Mouse (Mus musculus): ENCODE measurements around the gene Apex1. TPM values are rescaled to one million over a fixed set of nuclear protein-coding genes. Genes with fewer than 3 reads are reported as not detected.
A peak's percentile ranks its signal among the peaks of the same experiment; 100 is the strongest.
"Not testable (repeated sequence)": the region's sequence is repeated elsewhere in the genome, so short reads cannot be mapped to it uniquely, and the experiment has no call there.

Apex1 gene
- total RNA-seq, 2 experiments from 2014 or later, result 61.0 to 89.4 TPM

GRCm38 (mm10) chr14:50925111-50925920, 548 bp downstream of the Apex1 start:
- DNase-seq, result no peak

- no peak for DNase-seq
These were observed 2.6 kb downstream of the Apex1 start for GRCm38 (mm10) chr14:50927366-50927765.

GRCm38 (mm10) chr14:50929951-50930350, 5.2 kb downstream of the Apex1 start:
- DNase-seq, result no peak

- peak in 1 of 2 experiments; percentile 71 for DNase-seq
These were observed 5.6 kb downstream of the Apex1 start for GRCm38 (mm10) chr14:50930377-50930753.

- peak; percentile 100 for DNase-seq
These were observed 6.2 kb downstream of the Apex1 start, which contains the start of the genes Pip4p1 and Pnp for GRCm38 (mm10) chr14:50930754-50931492. Pip4p1 (minus strand) TSS chr14:50930856. Pnp (plus strand) TSS chr14:50931082.

- no peak for DNase-seq
These were observed 6.8 kb downstream of the Apex1 start for GRCm38 (mm10) chr14:50931493-50932020.

- no peak for DNase-seq
These were observed 11.9 kb downstream of the Apex1 start for GRCm38 (mm10) chr14:50936649-50937048.

GRCm38 (mm10) chr14:50938119-50938908, 13.5 kb downstream of the Apex1 start:
- no peak for DNase-seq

- no peak for DNase-seq
These were observed 14.2 kb downstream of the Apex1 start for GRCm38 (mm10) chr14:50938940-50939339.

- DNase-seq, result peak; percentile 95 to 98
These were observed 19.3 kb downstream of the Apex1 start, which contains the start of gene Gm49342 for GRCm38 (mm10) chr14:50943932-50944667. Gm49342 (plus strand) TSS chr14:50944517.

GRCm38 (mm10) chr14:50944668-50945033, 19.9 kb downstream of the Apex1 start:
- DNase-seq, result not testable (repeated sequence)

GRCm38 (mm10) chr14:50945081-50945480, 20.3 kb downstream of the Apex1 start:
- DNase-seq, result not testable (repeated sequence)

GRCm38 (mm10) chr14:50945526-50945925, 20.8 kb downstream of the Apex1 start:
- not testable (repeated sequence) for DNase-seq

- DNase-seq, result no peak
These were observed 30.7 kb downstream of the Apex1 start for GRCm38 (mm10) chr14:50955487-50955886.

- DNase-seq, result peak; percentile 48 to 62
These were observed 31.3 kb downstream of the Apex1 start, which contains the start of gene Pnp2 for GRCm38 (mm10) chr14:50955942-50956508. Pnp2 (plus strand) TSS chr14:50955992.

GRCm38 (mm10) chr14:50956724-50957123, 32.0 kb downstream of the Apex1 start:
- not testable (repeated sequence) for DNase-seq

GRCm38 (mm10) chr14:50957146-50957545, 32.4 kb downstream of the Apex1 start:
- DNase-seq, result not testable (repeated sequence)

- DNase-seq, result not testable (repeated sequence)
These were observed 33.7 kb downstream of the Apex1 start for GRCm38 (mm10) chr14:50958289-50958995.

- no peak for DNase-seq
These were observed 43.6 kb downstream of the Apex1 start for GRCm38 (mm10) chr14:50968216-50968980.

All from adrenal gland, postnatal 36 days (tissue).